Mouse (Mus musculus): ENCODE results near the gene Acsl6. TPM values are rescaled to one million over a fixed set of nuclear protein-coding genes. Genes with fewer than 3 reads are reported as not detected.
A peak's percentile ranks its signal among the peaks of the same experiment; 100 is the strongest.

The Acsl6 gene
- total RNA-seq, 1 experiment from 2014 or later: 13.4 TPM

DNA sequence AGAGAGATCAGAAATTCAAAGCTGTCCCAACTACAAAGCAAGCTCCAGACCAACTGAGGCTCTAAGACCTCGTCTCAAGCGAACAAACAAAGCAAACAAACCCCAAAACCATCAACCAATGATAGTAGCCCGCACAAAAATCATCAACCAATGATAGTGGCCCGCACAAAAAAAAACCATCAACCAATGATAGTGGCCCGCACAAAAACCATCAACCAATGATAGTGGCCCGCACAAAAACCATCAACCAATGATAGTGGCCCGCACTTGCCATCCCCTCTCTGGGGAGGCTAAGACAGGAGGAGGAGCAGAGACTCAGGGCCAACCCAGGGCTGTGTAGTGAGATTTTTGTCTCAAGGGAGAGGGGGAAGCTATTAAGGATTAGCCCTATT is 52.0 kb downstream of the Acsl6 start:
- no peak for ATAC-seq (replicated peaks; ENCODE audit: low read depth, poor library complexity, severe bottlenecking)

GRCm38 (mm10) chr11:54356676-54357075 is 53.1 kb downstream of the Acsl6 start:
- no peak for ATAC-seq (replicated peaks; ENCODE audit: low read depth, poor library complexity, severe bottlenecking)

GRCm38 (mm10) chr11:54372553-54372952 is 69.0 kb downstream of the Acsl6 start:
- ATAC-seq (replicated peaks; ENCODE audit: low read depth, poor library complexity, severe bottlenecking): no peak

DNA sequence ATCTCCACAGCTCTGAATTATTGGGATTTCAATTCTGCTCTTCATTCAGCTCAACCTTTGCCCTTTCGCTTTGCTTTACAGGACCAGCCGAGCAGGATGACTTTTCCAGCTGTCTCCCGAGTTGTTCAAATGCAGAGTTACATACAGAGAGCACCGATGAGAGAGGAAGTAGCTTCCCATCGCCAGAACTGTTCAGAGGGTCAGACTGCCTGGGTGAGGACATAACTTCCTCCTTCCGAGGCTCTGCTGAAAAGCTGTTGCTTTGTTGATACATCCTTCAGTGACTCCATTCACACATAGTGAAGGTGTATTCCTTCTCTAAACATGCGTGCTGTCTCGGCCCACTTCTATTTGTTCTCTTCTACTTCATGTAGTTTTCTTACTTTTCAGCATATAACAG is 86.8 kb downstream of the Acsl6 start:
- no peak for ATAC-seq (replicated peaks; ENCODE audit: low read depth, poor library complexity, severe bottlenecking)

- ATAC-seq (replicated peaks; ENCODE audit: low read depth, poor library complexity, severe bottlenecking): no peak
Observed at GRCm38 (mm10) chr11:54391326-54391725, 87.7 kb downstream of the Acsl6 start.

- no peak for ATAC-seq (replicated peaks; ENCODE audit: low read depth, poor library complexity, severe bottlenecking)
Observed at GRCm38 (mm10) chr11:54396686-54397085, 93.1 kb downstream of the Acsl6 start.

DNA sequence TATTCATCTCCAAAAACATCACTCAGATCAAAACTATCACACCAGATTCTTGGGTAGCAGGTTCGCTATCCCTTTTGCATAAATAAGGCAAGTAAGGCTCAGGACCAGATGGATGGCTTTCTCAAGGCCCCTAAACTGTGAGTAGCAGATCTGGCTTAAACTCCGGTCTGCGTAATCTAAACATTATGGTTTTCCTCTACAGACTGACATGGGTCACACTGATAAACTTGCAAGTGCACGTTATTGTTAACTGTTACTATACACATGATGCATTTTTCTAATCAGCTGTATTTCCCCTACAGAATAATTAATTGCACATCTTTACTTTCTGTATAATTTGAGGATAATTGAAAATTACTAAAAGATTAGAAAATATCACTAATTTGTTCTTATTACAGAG is 94.5 kb downstream of the Acsl6 start:
- no peak for ATAC-seq (replicated peaks; ENCODE audit: low read depth, poor library complexity, severe bottlenecking)

DNA sequence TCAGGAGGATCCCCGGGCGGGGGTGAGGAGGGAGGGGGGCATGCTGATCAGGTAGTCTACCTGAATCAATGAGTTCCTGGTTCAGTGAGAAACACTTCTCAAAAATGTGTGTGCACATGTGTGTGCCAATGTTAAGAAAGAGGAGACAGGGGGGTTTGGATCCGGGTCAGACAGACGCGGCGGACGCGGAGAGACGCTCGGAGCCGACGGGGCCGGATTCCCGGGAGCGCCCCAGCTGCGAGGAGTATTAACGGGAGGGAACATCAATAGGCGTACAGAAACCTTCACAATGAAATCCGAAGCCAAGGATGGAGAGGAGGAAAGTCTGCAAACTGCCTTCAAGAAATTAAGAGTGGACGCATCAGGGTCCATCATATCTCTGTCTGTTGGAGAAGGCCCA is 97.2 kb downstream of the Acsl6 start:
- peak; percentile 56; the same call in 1 of the 2 replicates for ATAC-seq (replicated peaks; ENCODE audit: low read depth, poor library complexity, severe bottlenecking)

DNA sequence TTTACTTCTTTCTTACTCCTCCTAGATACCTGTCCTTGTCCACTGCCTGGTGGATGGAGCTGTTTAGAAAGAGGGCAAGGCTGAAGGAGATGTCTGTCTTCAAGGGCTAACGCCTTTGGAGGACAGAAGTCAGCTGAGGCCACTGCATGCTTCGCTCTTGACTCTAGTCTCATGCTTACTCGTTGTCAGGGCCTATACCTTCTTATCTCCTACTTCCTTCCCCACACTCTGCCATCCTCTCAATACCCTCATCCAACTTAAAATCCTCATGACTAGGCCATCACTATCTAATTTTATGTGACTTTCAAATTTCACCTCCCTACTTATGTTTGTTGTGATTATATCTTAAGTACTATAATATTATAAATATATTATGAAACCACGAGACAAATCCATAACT is 101.3 kb downstream of the Acsl6 start:
- no peak for ATAC-seq (replicated peaks; ENCODE audit: low read depth, poor library complexity, severe bottlenecking)

DNA sequence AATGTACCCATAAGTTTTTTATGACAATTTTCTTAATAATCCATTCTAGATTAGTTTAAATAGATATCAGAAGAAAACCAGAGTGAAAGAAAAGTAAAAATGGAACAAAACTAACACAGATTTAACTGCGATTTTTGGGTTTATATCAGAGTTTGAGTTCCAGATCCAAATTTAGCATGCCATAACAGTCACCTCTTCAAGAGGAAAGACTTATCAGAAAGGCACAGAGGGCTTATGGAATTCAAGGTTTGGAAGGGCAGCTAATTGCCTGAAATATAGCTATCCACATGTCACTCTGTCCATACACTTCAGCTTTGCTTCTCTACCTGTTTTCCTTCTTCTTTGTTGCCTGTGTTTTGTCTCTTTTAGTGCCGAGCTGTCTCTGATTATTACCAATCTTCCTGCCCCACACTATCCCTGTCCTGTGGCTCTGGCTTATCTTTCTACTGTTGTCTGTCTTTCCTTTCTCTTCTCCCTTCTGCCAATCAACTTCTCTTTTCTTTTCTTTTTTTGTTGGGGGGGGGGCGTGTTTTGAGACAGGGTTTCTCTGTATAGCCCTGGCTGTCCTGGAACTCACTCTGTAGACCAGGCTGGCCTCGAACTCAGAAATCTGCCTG is 103.4 kb downstream of the Acsl6 start:
- ATAC-seq (replicated peaks; ENCODE audit: low read depth, poor library complexity, severe bottlenecking): no peak

DNA sequence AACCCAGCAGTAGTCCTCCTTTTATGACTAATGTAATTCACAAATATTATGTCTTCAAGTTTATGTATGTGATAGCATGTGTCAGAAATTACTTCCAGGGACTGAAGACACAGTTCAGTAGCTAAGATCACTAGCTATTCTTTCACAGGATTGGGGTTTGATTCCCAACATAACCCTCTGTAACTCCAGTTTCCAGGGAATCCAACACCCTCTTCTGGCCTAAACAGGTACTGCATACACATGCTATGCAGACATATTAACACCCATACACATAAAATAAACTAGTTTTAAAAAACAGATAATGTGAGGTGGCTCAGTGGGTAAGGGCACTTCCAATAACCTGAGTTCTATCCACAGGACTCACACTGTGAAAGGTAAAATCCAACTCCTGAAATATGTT is 107.0 kb downstream of the Acsl6 start:
- ATAC-seq (replicated peaks; ENCODE audit: low read depth, poor library complexity, severe bottlenecking): no peak

DNA sequence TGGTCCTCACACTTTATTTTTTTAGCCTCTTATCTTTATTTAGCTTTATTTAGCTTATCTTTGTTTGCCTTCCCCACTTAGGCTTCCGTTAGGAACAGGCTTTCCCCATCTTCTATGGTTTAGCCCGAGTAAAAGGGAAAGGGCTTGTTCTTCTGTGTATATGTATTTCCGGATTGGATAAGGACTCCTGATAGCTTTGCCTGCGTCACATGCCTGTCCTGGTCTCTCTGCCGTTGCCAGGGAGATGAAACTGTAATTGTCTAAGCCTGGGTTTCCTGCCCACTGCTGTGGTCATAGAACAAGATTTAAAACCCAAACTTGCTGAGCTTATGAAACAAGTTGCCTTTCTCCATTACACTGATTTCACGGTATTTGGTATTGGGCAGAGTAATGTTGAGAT is 109.4 kb downstream of the Acsl6 start:
- peak; percentile 98 for ATAC-seq (replicated peaks; ENCODE audit: low read depth, poor library complexity, severe bottlenecking)

Other genes starting within 250 kb of the Acsl6 start
- 0.41 TPM in 1 of 2 replicates, not detected in the other for gene Pdlim4, start 234.8 kb upstream of the Acsl6 start, total RNA-seq (2017)
- 0.18 TPM in 1 of 2 replicates, not detected in the other for gene P4ha2, start 203.7 kb upstream of the Acsl6 start, total RNA-seq (2017)
- not detected in 2 replicates for gene Csf2, start 54.1 kb upstream of the Acsl6 start, total RNA-seq (2017)
- gene Il3, start 36.5 kb upstream of the Acsl6 start, total RNA-seq (2017): not detected in 2 replicates
- not detected in 2 replicates for gene Meikin, start 66.9 kb downstream of the Acsl6 start, total RNA-seq (2017)
- gene Fnip1, start 134.4 kb downstream of the Acsl6 start, total RNA-seq (2017): 25.4 and 26.4 TPM in 2 replicates
- gene Rapgef6, start 219.0 kb downstream of the Acsl6 start, total RNA-seq (2017): 67.6 and 68.0 TPM in 2 replicates